In genomic region chr4:107670731-107671130, GRCm38 (mm10) we compare ENCODE assay signal across 19 mouse cellular contexts. TPM values are rescaled to one million over a fixed set of nuclear protein-coding genes. Genes with fewer than 3 reads are reported as not detected.
"Had no signal": no experiment of that assay in that cellular context is flagged by ENCODE, and none has a peak within 500 bp of the region (broad histone marks: within the 10 kb centered on the region; RNA-seq: fewer than 3 reads in every experiment).

No protein-coding gene starts in this region.

- H3K4me2 ChIP-seq: limb, embryonic 12.5 days; midbrain, embryonic 12.5 days; stomach, embryonic 15.5 days had no signal

- H3K9me3 ChIP-seq: midbrain, embryonic 12.5 days; stomach, embryonic 15.5 days had no signal

- ATAC-seq: midbrain, embryonic 16.5 days had no signal

- H3K4me1 ChIP-seq: stomach, embryonic 15.5 days had no signal

- H3K27ac ChIP-seq: limb, embryonic 12.5 days; liver, embryonic 14.5 days; midbrain, embryonic 12.5 days; stomach, embryonic 15.5 days had no signal

- DNase-seq: kidney, adult 18-20 months; kidney, postnatal 10 days; kidney, postnatal 4 days; lung, adult 18-20 months; retina, postnatal 1 day; right cerebral cortex, postnatal 14 days; thymus, adult 2 months; thymus, postnatal 25 days had no signal

- H3K36me3 ChIP-seq: limb, embryonic 12.5 days; midbrain, embryonic 12.5 days; stomach, embryonic 15.5 days had no signal

- H3K9ac ChIP-seq: limb, embryonic 12.5 days; liver, embryonic 14.5 days; midbrain, embryonic 12.5 days; stomach, embryonic 15.5 days had no signal

- H3K4me3 ChIP-seq: limb, embryonic 12.5 days; midbrain, embryonic 12.5 days; stomach, embryonic 15.5 days had no signal

RNA-seq across cellular contexts. Expression of gene Dmrtb1, which starts 13.3 kb away (rescaled TPM):
- total RNA-seq: liver, adult 2 months; megakaryocyte-erythroid progenitor cell, adult 5-6 weeks had no signal
- polyA plus RNA-seq: intestine, embryonic 14.5 days; kidney, embryonic 14.5 days; liver, adult 2 months; lung, embryonic 16.5 days; urinary bladder, adult 2 months had no signal
